Mouse (Mus musculus) kidney, adult 2 months (tissue): ENCODE measurements around the gene Lpin2. TPM values are rescaled to one million over a fixed set of nuclear protein-coding genes. Genes with fewer than 3 reads are reported as not detected.

ENCODE experiments used
- DNase-seq: peaks from one replicate; pipeline ENCODE4 v3.0.0; 2021
- H3K27ac ChIP-seq: fragments of 200-500 bp; 2 replicates; pipeline ENCODE4 v1.5.1; 2012; ENCODE audit warnings: low read depth, low read length, control low read depth, inconsistent platforms; ENCODE audit not compliant: insufficient read depth
- H3K27me3 ChIP-seq: fragments of 200-500 bp; replicated peaks from 2 replicates; pipeline ENCODE4 v1.6.1; 2012; ENCODE audit warnings: mild to moderate bottlenecking, moderate library complexity, low read length, inconsistent platforms; ENCODE audit not compliant: control insufficient read depth, insufficient read depth
- H3K36me3 ChIP-seq: fragments of 200-500 bp; 2 replicates; pipeline ENCODE4 v1.6.1; 2012; ENCODE audit warnings: mild to moderate bottlenecking, moderate library complexity, low read length, inconsistent platforms; ENCODE audit not compliant: control insufficient read depth, insufficient read depth
- H3K4me1 ChIP-seq: fragments of 200-500 bp; 2 replicates; pipeline ENCODE4 v1.6.1; 2011; ENCODE audit warnings: low read length; ENCODE audit not compliant: control insufficient read depth, insufficient read depth
- H3K4me3 ChIP-seq: fragments of 200-500 bp; 2 replicates; pipeline ENCODE4 v1.5.1; 2011; ENCODE audit warnings: mild to moderate bottlenecking, low read depth, low read length, control low read depth; ENCODE audit not compliant: insufficient read depth
- CTCF ChIP-seq: fragments of 200-500 bp; conservative IDR thresholded peaks from 2 replicates; pipeline ENCODE4 v1.5.1; 2011; ENCODE audit warnings: low read depth, mild to moderate bottlenecking, control low read depth, low read length, moderate library complexity, mixed read lengths; ENCODE audit not compliant: insufficient read depth, insufficient read length
- POLR2A ChIP-seq: fragments of 200-500 bp; IDR thresholded peaks from one replicate; pipeline ENCODE4 v1.6.1; 2011; ENCODE audit warnings: low read depth, low read length, control low read depth
- WGBS: fragments of 180-500 bp; shearing (Covaris S2); methylation state at CpG from one replicate; pipeline ENCODE4 v1.1.7; 2018; 5-methylcytosine and 5-hydroxymethylcytosine counted together
- polyA plus RNA-seq: library from polyadenylated mRNA; depleted of rRNA; stranded (reverse); fragments of >200 nt; gene quantifications from 2 replicates; pipeline ENCODE4 v1.2.3, GENCODE M21; 2012

Lpin2 gene
- polyA plus RNA-seq, 1 experiment: 17.7 TPM

DNA sequence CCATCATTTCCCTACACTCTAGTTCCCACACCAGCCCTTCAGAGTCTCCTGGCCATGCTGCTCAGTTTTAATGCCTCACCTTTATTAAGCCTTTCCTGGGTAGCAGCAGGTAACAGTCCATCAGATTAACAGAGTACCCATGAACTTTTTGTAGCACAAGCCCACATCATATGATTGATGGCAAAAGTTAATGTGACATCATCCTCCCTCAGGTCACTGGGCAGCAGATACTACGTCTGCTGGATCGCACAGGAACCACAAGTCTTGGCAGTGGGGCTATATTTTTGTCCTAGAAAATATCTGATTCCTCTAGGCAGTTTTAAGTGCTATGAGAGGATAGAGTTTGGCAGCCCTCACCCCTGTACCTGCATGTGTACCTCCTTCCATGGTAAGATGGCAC, 67.7 kb downstream of the Lpin2 start:
- H3K27ac ChIP-seq: no peak overlapping the region
- H3K36me3 ChIP-seq: peaks cover 8% of the 10 kb centered on the region
- DNase-seq: no peak
- no peak for TF ChIP-seq CTCF
- TF ChIP-seq POLR2A: no peak
- no peaks in the 10 kb centered on the region for H3K27me3 ChIP-seq
- 35% methylated on average over 2 of the region's 2 CpGs for WGBS
- no peak overlapping the region for H3K4me3 ChIP-seq
- peaks cover 9% of the 10 kb centered on the region for H3K4me1 ChIP-seq

DNA sequence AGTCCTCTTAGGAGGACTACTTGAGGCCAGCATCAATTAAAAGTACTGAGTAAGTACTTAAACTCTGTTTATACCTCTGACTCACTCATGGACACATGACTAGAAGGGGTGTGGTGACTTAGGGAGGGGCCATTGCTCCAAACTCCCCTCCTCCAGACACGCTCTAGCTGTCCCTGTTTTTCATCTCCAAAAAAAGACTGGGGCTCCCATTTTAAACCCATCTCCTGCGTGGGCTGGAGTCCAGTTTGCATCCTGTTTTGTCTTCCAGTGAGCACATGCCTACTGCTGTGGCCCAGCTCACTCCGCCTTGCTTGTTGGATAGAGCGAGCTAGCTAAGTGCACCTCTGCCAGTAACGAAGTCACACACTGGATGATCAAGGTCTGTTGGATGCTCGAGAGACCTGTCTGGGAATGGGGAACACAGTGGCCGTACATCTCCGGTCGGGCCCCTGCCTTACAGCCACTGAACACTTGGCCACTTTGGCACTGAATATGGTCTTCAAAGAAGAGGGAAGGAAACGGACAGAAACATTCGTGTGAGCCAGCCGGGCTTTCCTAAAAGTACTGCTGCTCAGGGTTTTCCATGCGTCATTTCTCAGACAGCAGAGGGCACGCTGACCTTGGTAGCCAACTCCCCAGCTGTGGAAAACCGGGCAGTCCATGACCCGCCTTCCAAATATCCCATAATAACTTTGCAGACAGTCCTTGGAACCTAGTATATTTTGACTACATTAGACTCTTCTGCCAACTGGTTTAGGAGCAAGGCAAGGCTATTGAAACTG, 68.7 kb downstream of the Lpin2 start:
- DNase-seq: peak; percentile 49
- WGBS: 48% methylated on average over 16 of the region's 16 CpGs
- TF ChIP-seq POLR2A: no peak
- TF ChIP-seq CTCF: no peak
- no peaks in the 10 kb centered on the region for H3K27me3 ChIP-seq
- H3K4me3 ChIP-seq: no peak overlapping the region
- H3K36me3 ChIP-seq: peaks cover 8% of the 10 kb centered on the region
- H3K4me1 ChIP-seq: peaks cover 9% of the 10 kb centered on the region
- H3K27ac ChIP-seq: peak overlapping the region; percentile 65

DNA sequence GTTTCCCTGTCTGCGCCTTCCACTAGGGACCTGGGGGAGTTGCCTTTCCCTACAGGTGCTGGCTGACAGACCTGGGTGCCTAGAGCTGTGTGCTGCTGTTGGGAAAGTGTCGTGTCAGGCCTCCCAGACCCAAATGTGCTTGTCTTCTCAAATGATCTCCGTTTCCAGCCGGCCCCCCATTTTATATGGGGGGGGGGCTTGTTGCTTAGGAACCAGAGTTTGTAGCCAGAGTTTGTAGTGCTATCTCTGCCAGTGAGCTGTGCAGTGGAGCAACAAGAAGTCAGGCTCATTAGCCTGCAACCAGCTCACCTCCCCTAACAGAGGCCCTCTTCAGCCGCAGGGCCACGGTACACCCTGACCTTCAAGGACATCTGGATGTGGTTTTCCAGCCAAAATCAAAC, 69.2 kb downstream of the Lpin2 start:
- peak overlapping the region; percentile 65 for H3K27ac ChIP-seq
- DNase-seq: peak; percentile 40

DNA sequence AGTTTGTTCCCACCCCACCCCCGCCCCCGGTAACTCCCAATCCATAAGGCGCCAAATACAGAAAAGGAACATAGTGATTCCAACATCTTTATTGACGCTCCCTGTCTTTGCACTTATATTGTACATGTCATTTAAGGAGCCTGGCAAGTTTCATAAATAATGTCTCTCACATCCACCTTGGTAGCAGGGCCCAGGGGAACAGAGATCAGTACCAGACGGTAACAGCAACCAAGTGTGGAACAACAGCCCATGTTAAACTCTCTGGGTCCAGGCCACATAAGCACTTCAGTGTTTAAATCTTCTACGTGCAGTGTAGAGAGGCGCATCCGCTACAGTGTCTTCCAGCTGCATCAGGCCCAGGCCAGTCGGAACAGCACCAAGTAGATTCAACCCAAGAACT, 69.7 kb downstream of the Lpin2 start:
- no peak overlapping the region; the same call in 1 of the 2 replicates for H3K27ac ChIP-seq
- peaks cover 9% of the 10 kb centered on the region for H3K4me1 ChIP-seq
- H3K27me3 ChIP-seq: no peaks in the 10 kb centered on the region
- WGBS: 73% methylated on average over 9 of the region's 9 CpGs
- TF ChIP-seq CTCF (no peak), POLR2A (no peak)
- no peak overlapping the region for H3K4me3 ChIP-seq
- peaks cover 7% of the 10 kb centered on the region for H3K36me3 ChIP-seq
- no peak for DNase-seq

More for the DNA sequence above, 69.2 kb downstream of the Lpin2 start:
- TF ChIP-seq CTCF: no peak
- Histone ChIP-seq H3K36me3 (peaks cover 8% of the 10 kb centered on the region), H3K27me3 (no peaks in the 10 kb centered on the region), H3K4me1 (peaks cover 9% of the 10 kb centered on the region), H3K4me3 (no peak overlapping the region)
- WGBS: 26% methylated on average over 6 of the region's 6 CpGs

DNA sequence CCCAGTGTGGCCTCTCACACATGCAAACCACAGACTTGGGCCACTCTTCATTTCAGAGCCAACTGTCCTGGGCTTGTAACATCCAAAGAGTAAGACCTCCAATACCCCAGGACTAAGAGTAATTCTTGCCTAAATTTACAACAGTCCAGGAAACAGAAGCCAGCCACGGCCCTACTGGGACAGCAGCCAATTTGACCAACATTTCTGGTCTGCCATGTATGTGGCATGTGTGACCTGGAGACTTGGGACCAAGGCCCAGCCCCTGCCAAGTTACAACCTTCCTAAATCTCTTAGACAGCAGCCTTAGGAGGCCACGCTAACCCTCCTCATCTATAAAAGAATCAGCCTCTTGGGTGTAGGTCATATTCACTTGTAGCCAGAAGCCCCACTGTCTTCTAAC, 71.0 kb downstream of the Lpin2 start:
- Histone ChIP-seq H3K4me1 (peaks cover 9% of the 10 kb centered on the region), H3K4me3 (no peak overlapping the region), H3K27me3 (no peaks in the 10 kb centered on the region), H3K36me3 (peaks cover 2% of the 10 kb centered on the region; the same call in 1 of the 2 replicates), H3K27ac (peak overlapping the region; percentile 15; the same call in 1 of the 2 replicates)
- TF ChIP-seq POLR2A: no peak
- no peak for TF ChIP-seq CTCF
- WGBS: 67% methylated on average over 2 of the region's 2 CpGs
- DNase-seq: peak; percentile 17

DNA sequence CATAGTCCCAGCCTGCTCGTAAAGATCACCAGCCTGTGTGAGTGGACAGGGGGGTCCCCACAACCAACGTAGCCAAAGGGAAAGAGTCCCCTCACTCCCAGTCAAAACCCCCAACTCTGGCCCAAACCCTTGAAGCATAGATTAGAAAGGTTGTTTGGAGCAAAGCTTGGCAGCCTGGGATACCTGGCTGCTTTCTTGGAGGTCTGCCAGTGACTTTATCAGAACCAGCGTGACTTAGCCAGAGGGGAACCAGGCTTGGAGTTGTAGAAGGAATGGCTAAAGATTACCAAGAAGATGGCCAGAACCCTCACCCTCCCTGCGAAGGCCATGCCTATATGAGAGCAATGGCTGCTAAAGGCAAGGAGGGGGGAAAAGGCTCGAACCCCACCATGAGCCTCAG, 71.7 kb downstream of the Lpin2 start:
- TF ChIP-seq CTCF (no peak), POLR2A (no peak)
- Histone ChIP-seq H3K27ac (peak overlapping the region; percentile 19; the same call in 1 of the 2 replicates), H3K36me3 (peaks cover 2% of the 10 kb centered on the region; the same call in 1 of the 2 replicates), H3K4me1 (peaks cover 9% of the 10 kb centered on the region), H3K27me3 (no peaks in the 10 kb centered on the region), H3K4me3 (no peak overlapping the region)
- 55% methylated on average over 5 of the region's 5 CpGs for WGBS
- DNase-seq: peak; percentile 75

DNA sequence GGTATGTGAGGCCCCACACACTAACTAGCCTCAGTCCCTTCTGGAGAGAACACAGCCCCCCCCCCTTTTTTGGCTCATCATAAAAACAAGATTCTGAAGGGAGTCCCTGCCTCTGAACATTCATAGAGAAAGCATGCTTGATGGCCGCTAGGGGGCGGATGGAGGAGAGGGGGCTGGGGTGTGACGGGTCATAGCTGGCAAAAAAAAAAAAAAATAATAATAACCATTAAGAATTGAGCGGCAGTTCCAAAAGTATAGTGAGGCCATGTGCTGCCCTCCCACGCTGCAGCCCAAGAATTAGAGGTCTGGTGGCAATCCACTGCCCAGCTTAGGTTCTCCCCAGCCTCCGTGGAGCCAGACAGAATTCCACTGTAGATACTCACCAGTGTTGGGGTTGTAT, 72.4 kb downstream of the Lpin2 start:
- Histone ChIP-seq H3K27me3 (no peaks in the 10 kb centered on the region), H3K27ac (no peak overlapping the region), H3K4me3 (no peak overlapping the region), H3K4me1 (peaks cover 9% of the 10 kb centered on the region), H3K36me3 (peaks cover 2% of the 10 kb centered on the region; the same call in 1 of the 2 replicates)
- TF ChIP-seq CTCF (peak; percentile 53), POLR2A (no peak)
- 46% methylated on average over 6 of the region's 6 CpGs for WGBS
- peak; percentile 22 for DNase-seq
